Mouse (Mus musculus) mesoderm, embryonic 11.5 days (tissue): ENCODE results near the gene Nt5dc3.

Experiments
- DNase-seq: peaks from one replicate; pipeline ENCODE4 v3.0.0-alpha.2; 2012; ENCODE audit warnings: low read depth, low spot score

Nt5dc3 gene

DNA sequence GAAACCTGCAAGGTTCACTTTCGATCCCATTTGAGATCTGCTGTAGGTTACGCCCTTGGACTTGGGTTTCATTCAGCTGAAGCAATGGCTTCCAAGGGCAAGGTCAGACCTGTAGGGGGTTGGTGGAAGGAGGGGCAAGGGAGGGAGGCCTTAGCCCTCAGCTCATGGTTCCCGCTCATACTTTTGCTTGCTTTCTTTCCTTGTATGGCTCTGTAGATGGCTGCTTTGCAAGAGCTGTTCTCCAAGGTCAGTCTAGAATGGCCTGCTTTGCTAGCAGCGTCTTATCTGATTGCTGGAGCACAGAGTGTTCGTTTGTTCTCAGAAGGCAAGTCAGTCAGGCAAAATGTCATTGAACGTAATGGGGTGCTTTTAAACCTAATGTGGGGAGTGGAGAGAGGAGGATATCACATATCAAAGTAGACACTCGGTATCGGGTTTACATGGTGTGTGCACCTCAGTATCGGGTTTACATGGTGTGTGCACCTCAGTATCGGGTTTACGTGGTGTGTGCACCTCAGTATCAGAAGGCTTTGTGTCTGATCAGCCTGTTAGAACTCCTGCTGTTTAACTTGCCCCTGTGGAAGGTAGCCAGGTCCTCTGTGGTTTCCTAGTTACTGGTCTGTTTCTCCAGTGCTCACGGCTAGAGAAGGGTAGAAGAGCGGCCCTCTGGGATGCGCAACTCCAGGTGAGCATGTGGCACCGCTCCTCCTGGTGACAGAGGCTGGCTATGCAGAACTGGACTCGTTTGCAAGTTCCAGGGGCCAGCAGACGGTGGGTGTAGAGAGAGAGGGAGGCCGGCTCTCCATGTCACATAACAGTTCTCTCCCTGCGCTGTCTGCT lies 35.7 kb downstream of the Nt5dc3 start:
- DNase-seq: no peak

DNA sequence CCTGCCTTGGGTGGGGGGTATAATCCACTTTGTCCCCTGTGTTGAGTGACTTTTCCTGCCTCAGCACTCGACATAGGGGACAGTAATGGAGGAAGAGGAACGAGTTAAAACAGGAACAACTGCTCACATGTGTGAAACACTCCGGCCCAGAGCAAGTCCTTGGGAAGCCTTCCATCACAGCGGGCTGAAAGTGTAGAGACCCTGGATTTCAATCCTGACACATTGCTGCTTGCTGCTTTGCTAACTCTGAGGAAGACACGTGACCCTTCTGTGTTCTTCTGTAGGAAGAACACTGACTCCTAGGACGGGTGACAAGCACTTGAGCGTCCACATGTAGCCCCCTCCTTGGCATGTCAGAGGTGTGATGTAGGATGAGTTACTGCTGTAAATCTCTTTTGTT lies 36.3 kb downstream of the Nt5dc3 start:
- no peak for DNase-seq

- DNase-seq: peak; percentile 65
These were observed 40.9 kb downstream of the Nt5dc3 start for GRCm38 (mm10) chr10:86819649-86820165.

GRCm38 (mm10) chr10:86821014-86821413 lies 42.2 kb downstream of the Nt5dc3 start:
- DNase-seq: no peak

- DNase-seq: no peak
These were observed 45.3 kb downstream of the Nt5dc3 start for GRCm38 (mm10) chr10:86824093-86824492.

DNA sequence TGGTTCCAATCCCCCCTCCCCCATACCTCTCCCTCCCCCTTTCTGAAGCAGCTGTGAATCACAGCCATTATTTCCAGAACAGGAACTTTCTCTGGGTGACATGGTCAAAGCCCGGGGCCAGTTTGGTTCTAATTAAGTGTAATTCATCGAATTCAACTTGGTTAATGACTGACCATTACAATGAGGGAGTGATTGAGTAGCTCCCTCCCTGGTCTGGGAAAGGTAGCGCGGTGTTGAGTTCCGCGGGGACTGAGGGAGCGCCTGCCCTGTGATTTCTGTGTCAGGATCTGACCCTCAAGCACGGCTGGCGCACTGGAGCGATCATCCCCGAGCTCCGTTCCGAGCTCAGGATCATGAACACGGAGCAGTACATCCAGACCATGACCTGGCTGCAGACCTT lies 46.1 kb downstream of the Nt5dc3 start:
- DNase-seq: no peak

DNA sequence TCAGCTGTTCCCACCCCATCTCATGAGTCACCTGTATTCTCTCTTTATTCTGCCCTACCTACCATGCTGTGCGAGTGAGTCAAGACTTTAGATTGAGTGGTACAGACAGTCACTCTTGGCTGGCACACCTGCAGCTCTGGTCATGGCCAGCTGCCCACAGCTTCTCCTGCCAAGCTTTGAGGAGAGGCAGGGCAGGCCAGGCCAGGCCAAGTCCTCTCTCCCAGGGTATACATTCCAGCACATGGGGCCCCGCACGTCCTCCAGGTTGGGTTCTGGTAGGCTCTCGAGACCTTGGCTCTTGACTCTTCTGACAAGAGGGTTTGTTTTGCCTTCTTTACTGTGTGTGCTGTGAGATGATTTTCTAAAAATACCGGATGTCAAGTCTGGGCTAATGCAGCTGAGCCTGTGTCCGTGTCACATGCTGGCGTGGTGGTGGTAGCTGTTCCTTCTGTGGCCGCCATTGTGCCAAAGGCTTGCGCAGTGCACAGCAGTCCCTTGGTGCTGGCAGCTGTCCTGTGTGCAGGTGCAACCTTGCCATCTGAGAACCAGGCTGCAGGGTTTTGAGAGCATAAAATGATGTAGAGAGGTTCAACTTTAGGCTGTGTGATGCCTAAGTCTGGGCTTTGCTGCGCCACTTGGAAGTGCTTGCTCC lies 47.2 kb downstream of the Nt5dc3 start:
- DNase-seq: no peak

DNA sequence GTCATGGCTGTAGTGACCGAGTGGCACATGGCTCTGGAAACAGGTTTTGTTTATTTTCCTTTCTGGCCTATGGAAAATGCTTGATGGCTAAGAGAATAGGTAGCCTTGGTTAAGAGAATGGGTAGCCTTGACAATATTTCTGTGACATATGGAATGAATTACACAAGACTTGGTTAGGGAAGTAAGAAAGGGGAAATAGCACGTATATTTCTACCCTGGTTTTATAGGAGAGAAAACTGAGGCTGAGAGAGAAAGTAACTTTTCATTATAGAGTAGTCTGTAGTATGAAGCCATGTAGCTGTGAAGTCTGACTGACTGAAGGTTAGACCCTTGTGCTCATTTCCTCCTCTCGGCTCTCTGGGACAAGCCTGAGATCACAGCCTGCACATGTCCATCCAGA lies 48.1 kb downstream of the Nt5dc3 start:
- DNase-seq: no peak

- no peak for DNase-seq
These were observed 49.7 kb downstream of the Nt5dc3 start for GRCm38 (mm10) chr10:86828221-86829135.

DNA sequence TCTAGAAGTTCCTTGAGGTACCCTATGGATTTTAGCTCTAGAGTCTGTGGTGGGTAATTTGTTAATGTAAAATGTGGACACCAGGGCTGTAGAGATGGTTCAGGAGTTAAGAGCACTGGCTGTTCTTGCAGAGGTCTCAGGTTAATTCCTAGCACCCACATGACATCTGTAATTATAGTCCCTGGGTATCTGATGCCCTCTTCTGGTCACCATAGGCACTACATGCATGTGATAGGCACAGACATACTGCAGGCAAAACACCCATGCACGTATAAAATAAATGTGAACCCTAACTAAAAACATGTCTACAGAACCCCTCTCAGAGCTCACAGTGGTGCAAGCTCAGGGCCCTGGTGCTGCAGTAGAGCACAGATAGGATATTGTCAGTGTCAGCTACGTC lies 50.7 kb downstream of the Nt5dc3 start:
- DNase-seq: no peak

GRCm38 (mm10) chr10:86836784-86837183 lies 58.0 kb downstream of the Nt5dc3 start:
- no peak for DNase-seq

- DNase-seq: no peak
These were observed 60.0 kb downstream of the Nt5dc3 start for GRCm38 (mm10) chr10:86838827-86839226.

DNA sequence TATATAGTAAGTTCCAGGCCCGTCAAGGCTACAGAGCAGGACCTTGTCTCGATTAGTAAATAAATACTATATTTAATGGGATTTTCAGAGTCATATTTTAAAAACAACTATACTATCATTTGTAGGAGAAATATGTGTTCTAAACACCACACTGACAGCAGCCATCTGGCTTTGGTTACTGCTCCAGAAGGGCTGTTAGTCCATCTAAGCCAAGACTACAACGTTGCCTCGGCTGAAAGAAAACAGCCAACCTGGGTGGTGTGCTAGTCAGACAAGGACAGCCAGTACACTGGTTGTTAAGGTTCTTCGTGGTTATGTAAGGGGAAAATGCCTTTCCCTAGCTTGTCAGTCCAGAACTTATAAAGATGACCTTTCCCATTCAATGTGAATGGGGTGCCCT lies 63.9 kb downstream of the Nt5dc3 start:
- DNase-seq: no peak

GRCm38 (mm10) chr10:86846926-86847467 lies 68.2 kb downstream of the Nt5dc3 start:
- DNase-seq: no peak

DNA sequence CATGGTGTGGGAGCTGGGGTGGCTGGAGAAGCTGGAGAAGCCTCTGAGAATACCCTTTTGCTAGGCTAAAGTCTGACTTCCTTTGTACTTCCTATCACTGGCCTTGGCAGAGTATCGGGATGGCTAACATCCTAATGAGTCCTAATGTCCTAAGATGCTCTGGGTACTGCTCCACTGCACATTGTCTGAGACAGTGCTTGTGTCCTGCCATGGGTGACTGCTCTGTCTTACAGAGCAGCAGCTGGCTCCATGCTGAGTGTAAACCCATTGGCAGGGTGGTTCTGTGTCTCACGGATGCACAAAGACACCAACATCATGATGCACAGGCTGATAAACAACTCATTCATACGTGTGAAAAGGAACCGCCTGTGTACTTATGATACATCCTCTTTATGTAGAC lies 70.3 kb downstream of the Nt5dc3 start:
- DNase-seq: no peak

GRCm38 (mm10) chr10:86849508-86849907 lies 70.7 kb downstream of the Nt5dc3 start:
- no peak for DNase-seq

- DNase-seq: no peak
These were observed 73.4 kb downstream of the Nt5dc3 start for GRCm38 (mm10) chr10:86852160-86852559.

GRCm38 (mm10) chr10:86853433-86853832 lies 74.6 kb downstream of the Nt5dc3 start:
- DNase-seq: no peak

GRCm38 (mm10) chr10:86860396-86860795 lies 81.6 kb downstream of the Nt5dc3 start:
- no peak for DNase-seq

DNA sequence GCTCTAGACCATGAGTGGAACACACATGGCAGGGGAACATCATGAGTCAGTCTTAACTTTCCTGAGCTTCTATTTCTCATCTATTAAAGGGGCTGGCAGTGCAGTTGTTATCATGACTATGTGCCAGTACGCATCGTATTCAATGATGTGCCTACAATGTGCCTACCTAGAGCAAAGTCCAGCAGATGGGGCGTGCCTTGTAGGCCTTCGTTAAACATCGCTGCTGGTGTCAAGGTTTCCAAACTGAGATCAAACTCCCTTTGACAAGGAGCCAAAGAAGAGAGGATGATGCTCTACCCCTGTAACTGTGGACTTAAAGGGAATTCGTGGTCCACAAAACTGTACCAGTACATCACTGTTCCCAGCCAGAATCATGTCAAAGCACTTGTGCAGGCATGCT lies 83.7 kb downstream of the Nt5dc3 start:
- DNase-seq: no peak

DNA sequence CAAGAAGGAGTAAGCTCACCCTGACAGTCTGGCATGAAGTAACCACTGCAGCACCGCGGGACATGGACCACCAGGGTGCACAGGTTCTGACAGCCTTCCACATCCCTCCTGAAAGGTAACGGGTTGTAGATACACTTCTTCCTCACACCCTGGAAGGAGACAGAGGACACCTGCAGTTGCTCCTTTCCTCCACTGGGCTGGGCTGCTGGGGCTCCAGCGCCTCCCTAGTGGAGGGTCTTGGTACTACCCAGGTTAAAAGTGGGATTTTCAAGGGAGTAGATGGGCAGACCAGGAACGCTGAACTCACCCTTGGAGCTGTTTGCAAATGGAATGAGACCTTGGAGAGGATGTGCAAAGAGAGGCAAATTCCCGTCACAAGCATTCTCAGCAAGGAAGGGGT lies 84.6 kb downstream of the Nt5dc3 start:
- no peak for DNase-seq

DNA sequence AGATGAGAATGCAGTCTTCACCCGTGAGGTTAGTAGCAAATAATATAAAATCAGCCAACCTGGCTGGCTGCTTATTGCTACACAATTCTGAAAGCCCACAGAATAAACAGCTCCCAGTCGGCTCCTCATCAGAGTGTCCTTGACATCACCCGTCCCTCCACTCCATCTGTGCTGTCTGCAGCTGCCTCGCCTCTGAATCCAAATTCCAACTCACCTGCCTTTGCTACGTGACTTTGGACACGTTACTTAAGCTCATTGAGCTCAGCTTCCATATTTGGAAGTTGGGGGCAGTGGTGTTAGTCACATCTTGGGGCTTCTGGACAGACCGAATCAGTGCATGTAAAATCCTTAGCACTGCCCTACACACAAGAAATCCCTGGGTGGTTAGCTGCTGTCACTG lies 93.3 kb downstream of the Nt5dc3 start:
- DNase-seq: no peak
